24 mouse cellular contexts compared by ENCODE assay signal in genomic region chr1:154820422-154820821, GRCm38 (mm10).
"Had no signal": no experiment of that assay in that cellular context is flagged by ENCODE, and none has a peak within 500 bp of the region (broad histone marks: within the 10 kb centered on the region; RNA-seq: fewer than 3 reads in every experiment).

No protein-coding gene starts in this region.

- H3K4me1 ChIP-seq: heart, embryonic 13.5 days; heart, embryonic 15.5 days; kidney, embryonic 15.5 days; limb, embryonic 10.5 days; limb, embryonic 12.5 days; liver, embryonic 13.5 days had no signal

- H3K4me3 ChIP-seq: heart, adult 2 months; heart, embryonic 13.5 days; heart, embryonic 15.5 days; hindbrain, embryonic 13.5 days; hindbrain, embryonic 15.5 days; kidney, embryonic 15.5 days; limb, embryonic 10.5 days; limb, embryonic 12.5 days; liver, embryonic 13.5 days had no signal

- H3K27ac ChIP-seq: heart, adult 2 months; heart, embryonic 13.5 days; heart, embryonic 15.5 days; hindbrain, embryonic 13.5 days; hindbrain, embryonic 15.5 days; hindbrain, postnatal 0 days; kidney, embryonic 15.5 days; kidney, postnatal 0 days; limb, embryonic 10.5 days; limb, embryonic 12.5 days; liver, embryonic 13.5 days had no signal

- DNase-seq: gastrocnemius, postnatal 14 days; gastrocnemius, postnatal 36 days; heart, adult 11 months; heart, adult 2 months; heart, postnatal 14 days; heart, postnatal 36 days; kidney, adult 11 months; kidney, adult 2 months; kidney, adult 9 months; kidney, postnatal 14 days; kidney, postnatal 36 days; layer of hippocampus, adult 9-11 months; layer of hippocampus, postnatal 36 days; liver; liver, embryonic 13.5 days had no signal

- H3K27me3 ChIP-seq: hindbrain, embryonic 13.5 days; hindbrain, embryonic 15.5 days; kidney, embryonic 15.5 days; liver, embryonic 13.5 days had no signal

- H3K36me3 ChIP-seq: heart, embryonic 13.5 days; heart, embryonic 15.5 days; hindbrain, embryonic 13.5 days; hindbrain, embryonic 15.5 days; kidney, embryonic 15.5 days; limb, embryonic 10.5 days; limb, embryonic 12.5 days; liver, embryonic 13.5 days had no signal
